Mouse (Mus musculus) limb, embryonic 14.5 days (tissue): ENCODE results near the gene Trpm4. TPM values are rescaled to one million over a fixed set of nuclear protein-coding genes. Genes with fewer than 3 reads are reported as not detected.

ENCODE experiments used
- ATAC-seq: fragments of 200-750 bp; cut with Nextera tagmentation; 2 replicates; pipeline ENCODE4 v1.8.0; 2017; ENCODE audit warnings: low read depth, moderate number of reproducible peaks, moderate TSS enrichment; ENCODE audit not compliant: low FRiP score
- DNase-seq: peaks from one replicate; pipeline ENCODE4 v3.0.0-alpha.2; 2015; ENCODE audit warnings: low spot score
- H3K27ac ChIP-seq: fragments of 300-500 bp; sonication (generic); replicated peaks from 2 replicates; pipeline ENCODE4 v1.5.1; 2014; ENCODE audit warnings: low read depth, mild to moderate bottlenecking, low read length, moderate library complexity, mixed read lengths
- H3K27me3 ChIP-seq: fragments of 300-500 bp; sonication (generic); 2 replicates; pipeline ENCODE4 v1.6.1; 2014; ENCODE audit warnings: low read length, mixed read lengths; ENCODE audit not compliant: control insufficient read depth, insufficient read depth
- H3K36me3 ChIP-seq: fragments of 300-500 bp; sonication (generic); 2 replicates; pipeline ENCODE4 v1.6.1; 2014; ENCODE audit warnings: mild to moderate bottlenecking, low read length, moderate library complexity, mixed read lengths; ENCODE audit not compliant: control insufficient read depth, insufficient read depth
- H3K4me1 ChIP-seq: fragments of 300-500 bp; sonication (generic); 2 replicates; pipeline ENCODE4 v1.6.1; 2014; ENCODE audit warnings: antibody characterized with exemption, low read length, mixed read lengths; ENCODE audit not compliant: control insufficient read depth, insufficient read depth
- H3K4me2 ChIP-seq: fragments of 300-500 bp; sonication (generic); replicated peaks from 2 replicates; pipeline ENCODE4 v1.6.1; 2014; ENCODE audit warnings: low read depth, mild to moderate bottlenecking, low read length, moderate library complexity; ENCODE audit not compliant: severe bottlenecking
- H3K4me3 ChIP-seq: fragments of 300-500 bp; sonication (generic); replicated peaks from 2 replicates; pipeline ENCODE4 v1.5.1; 2014; ENCODE audit warnings: low read length
- H3K9ac ChIP-seq: fragments of 300-500 bp; sonication (generic); 2 replicates; pipeline ENCODE4 v1.6.1; 2014; ENCODE audit warnings: mild to moderate bottlenecking, low read depth, low read length, moderate library complexity; ENCODE audit not compliant: severe bottlenecking
- H3K9me3 ChIP-seq: fragments of 300-500 bp; sonication (generic); 2 replicates; pipeline ENCODE4 v1.6.1; 2016; ENCODE audit warnings: low read length; ENCODE audit not compliant: control insufficient read depth
- POLR2A ChIP-seq: fragments of 200-500 bp; IDR thresholded peaks from 2 replicates; pipeline ENCODE4 v1.8.0; 2012; ENCODE audit warnings: inconsistent platforms, mild to moderate bottlenecking, moderate library complexity, borderline replicate concordance; ENCODE audit not compliant: insufficient read depth, insufficient read length; ENCODE audit errors: extremely low read depth
- WGBS: fragments of 180-500 bp; shearing (Covaris S2); extraction: QIAGEN DNeasy Blood & Tissue Kit; methylation state at CpG from one replicate; pipeline ENCODE4 v1.1.7; 2014; 5-methylcytosine and 5-hydroxymethylcytosine counted together
- polyA plus RNA-seq, 2 experiments: library from polyadenylated mRNA; depleted of rRNA in 1 of 2; stranded (reverse) in 1 of 2; unstranded in 1 of 2; fragments of >200 nt; fragmentation: Nextera tagmentation in 1 of 2; extraction: Ambion mirVana in 1 of 2; gene quantifications; 2 replicates each; pipeline versions ENCODE4 v1.2.1 to v1.2.3; 2012 to 2014

Gene Trpm4
- polyA plus RNA-seq, 2 experiments, result 15.8 to 42.6 TPM

DNA sequence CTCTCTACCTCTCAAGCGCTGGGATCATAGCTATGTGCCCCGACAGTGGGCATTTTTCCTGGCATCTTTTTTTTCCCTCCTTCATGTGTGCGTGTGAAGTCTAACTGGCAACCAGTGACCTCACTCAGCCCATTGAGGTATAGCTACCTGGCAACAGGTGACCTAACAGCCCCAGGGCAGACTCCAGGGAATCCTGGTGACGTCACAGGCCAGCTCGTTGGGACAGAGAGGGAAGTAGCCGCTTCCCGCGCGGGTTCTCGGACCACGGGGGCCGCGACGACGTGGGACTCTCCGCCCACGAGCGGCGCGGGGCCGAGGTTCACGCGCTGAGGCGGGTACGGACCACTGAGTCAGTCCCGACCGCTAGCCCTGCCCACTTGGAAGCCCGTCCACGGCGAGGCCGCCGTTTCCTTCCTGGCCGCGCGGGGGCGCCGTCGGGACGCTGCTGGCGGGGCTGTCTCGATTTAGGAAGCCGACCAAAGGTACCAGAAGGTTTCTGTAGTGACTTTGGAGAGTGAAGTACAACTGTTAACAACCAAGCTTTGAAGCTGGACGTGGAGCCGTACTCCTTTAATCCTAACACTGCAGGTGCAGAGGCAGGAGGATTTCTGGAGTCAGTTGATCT is 56.3 kb downstream of the Trpm4 start, which contains the start of gene Slc6a21:
TSS of gene Slc6a21 (plus strand) at position 378 of the 625 bp plus-strand sequence.
- Histone ChIP-seq H3K4me1 (no peaks in the 10 kb centered on the region), H3K9ac (peak within 1 kb of the TSS; percentile 44; the same call in 1 of the 2 replicates), H3K4me3 (peak within 1 kb of the TSS; percentile 30), H3K36me3 (no peaks in the 10 kb centered on the region), H3K4me2 (peak within 1 kb of the TSS; percentile 58), H3K27ac (no peak within 1 kb of the TSS), H3K9me3 (no peaks in the 10 kb centered on the region), H3K27me3 (0 out of 2 replicates have a peak, but pooled peaks cover 8% of the 10 kb centered on the region)
- ATAC-seq, result no peak
- no peak for TF ChIP-seq POLR2A
- 6% methylated on average over 43 of the region's 44 CpGs for WGBS
- DNase-seq, result peak; percentile 10

DNA sequence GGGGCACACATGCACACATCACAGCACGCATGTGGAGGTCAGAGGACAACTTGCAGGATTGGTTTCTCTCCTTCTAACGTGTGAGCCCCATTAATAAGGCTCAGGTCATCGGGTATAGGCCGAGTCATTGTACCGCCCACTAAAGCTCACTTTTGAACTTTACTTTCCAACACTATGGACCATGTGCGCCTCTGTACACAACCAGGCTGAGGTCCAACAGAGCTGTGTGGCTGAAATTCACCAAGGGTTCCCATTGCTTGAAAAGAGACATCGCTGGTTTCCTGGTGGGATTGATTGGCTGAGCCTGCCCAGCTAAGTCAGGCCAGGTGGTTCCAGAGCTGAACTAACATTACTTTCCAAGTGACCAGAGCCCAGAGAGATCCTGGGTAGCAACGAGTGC is 59.9 kb downstream of the Trpm4 start:
- TF ChIP-seq POLR2A, result no peak
- Histone ChIP-seq H3K4me2 (no peak overlapping the region), H3K4me3 (no peak overlapping the region), H3K9ac (no peak overlapping the region), H3K4me1 (no peaks in the 10 kb centered on the region), H3K9me3 (no peaks in the 10 kb centered on the region), H3K36me3 (no peaks in the 10 kb centered on the region), H3K27ac (no peak overlapping the region), H3K27me3 (0 out of 2 replicates have a peak, but pooled peaks cover 8% of the 10 kb centered on the region)
- no peak for DNase-seq
- ATAC-seq, result no peak
- WGBS, result 91% methylated on average over 8 of the region's 8 CpGs

DNA sequence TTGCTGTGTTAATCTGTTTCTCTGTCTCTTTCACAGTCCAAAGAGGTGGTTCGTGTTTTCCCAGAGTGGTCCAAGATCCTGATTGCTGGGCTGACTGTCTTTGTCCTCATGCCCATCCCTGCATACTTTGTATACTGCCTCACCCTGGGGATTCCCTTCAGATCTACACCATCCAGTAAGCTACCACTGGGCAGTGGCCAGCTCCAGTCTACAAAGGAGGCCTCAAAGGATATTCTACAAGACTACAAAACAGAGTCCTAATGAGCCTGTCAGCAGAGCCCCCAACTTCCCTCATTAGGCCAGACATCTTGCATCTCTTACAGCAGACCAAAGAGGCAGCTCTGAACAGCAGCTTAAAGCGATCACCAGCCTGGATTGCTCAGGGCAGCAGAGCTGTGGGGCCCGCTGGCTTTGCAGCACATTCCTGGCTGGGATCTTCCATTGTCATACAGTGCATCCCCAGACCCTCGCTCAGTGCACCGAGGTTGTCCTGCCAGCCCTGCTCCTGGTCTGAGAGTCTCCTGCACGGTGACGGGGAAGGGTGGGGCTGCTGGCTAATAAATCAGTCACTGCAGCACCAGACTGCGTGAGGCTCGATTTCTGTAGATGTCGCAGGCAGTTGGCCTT is 60.7 kb downstream of the Trpm4 start:
- ATAC-seq, result no peak

DNA sequence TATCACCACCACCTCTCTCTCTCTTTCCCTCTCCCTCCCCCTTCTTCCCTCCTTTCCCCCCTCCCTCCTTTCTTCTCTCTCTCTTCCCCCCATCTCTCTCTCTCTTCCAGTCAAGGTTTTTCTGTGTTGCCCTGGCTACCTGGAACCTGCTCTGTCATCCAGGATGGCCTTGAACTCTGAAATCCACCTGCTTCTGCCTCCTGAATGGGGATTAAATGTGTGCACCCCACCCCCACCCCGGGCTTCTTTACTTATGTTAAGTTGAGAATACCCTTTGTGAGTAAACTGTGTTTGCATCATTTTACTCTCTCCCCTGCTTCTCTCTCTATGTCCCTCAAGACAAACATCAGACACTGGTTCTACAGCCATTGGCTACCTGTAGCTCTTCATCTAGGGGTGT is 68.1 kb downstream of the Trpm4 start:
- H3K9me3 ChIP-seq, result no peaks in the 10 kb centered on the region
- 83% methylated on average over 1 of the region's 1 CpGs for whole genome bisulfite sequencing

More for the DNA sequence above, 60.7 kb downstream of the Trpm4 start:
- no peak for DNase-seq
- Histone ChIP-seq H3K4me3 (no peak overlapping the region), H3K36me3 (no peaks in the 10 kb centered on the region), H3K4me1 (no peaks in the 10 kb centered on the region), H3K27me3 (0 out of 2 replicates have a peak, but pooled peaks cover 8% of the 10 kb centered on the region), H3K27ac (no peak overlapping the region), H3K9me3 (no peaks in the 10 kb centered on the region), H3K4me2 (no peak overlapping the region), H3K9ac (no peak overlapping the region)
- WGBS, result 29% methylated on average over 10 of the region's 10 CpGs
- TF ChIP-seq POLR2A, result no peak

DNA sequence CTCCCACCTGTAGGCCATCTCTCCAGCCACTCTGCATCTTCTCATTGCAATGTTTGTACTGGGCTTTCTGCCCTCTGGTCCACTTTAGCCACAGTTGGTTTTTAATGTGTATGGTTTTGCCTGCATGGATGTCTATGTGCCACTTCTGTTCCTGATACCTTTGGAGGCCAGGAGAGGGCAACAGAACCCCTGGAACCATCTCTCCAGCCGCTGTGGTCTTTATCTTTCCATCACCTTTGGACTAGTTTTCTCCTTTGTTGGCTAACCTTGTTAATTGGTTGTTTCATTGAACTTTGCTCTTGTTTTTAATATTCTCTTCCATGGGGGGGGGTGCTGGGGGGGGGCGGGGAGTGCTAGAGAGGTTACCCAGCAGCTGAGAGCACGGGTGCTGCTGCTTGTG is 69.2 kb downstream of the Trpm4 start:
- ATAC-seq, result no peak
- Histone ChIP-seq H3K27me3 (no peaks in the 10 kb centered on the region), H3K36me3 (no peaks in the 10 kb centered on the region), H3K9me3 (no peaks in the 10 kb centered on the region), H3K4me1 (no peaks in the 10 kb centered on the region), H3K27ac (no peak overlapping the region), H3K4me3 (no peak overlapping the region), H3K9ac (no peak overlapping the region), H3K4me2 (no peak overlapping the region)
- no peak for TF ChIP-seq POLR2A
- no peak for DNase-seq
- WGBS, result 78% methylated on average over 3 of the region's 3 CpGs

More for the DNA sequence above, 68.1 kb downstream of the Trpm4 start:
- no peak for TF ChIP-seq POLR2A
- Histone ChIP-seq H3K36me3 (no peaks in the 10 kb centered on the region), H3K27me3 (no peaks in the 10 kb centered on the region), H3K4me3 (no peak overlapping the region), H3K27ac (no peak overlapping the region), H3K4me2 (no peak overlapping the region), H3K9ac (no peak overlapping the region), H3K4me1 (no peaks in the 10 kb centered on the region)
- ATAC-seq (no peak), DNase-seq (no peak)
